Mouse (Mus musculus) heart, embryonic 16.5 days (tissue): ENCODE measurements around the gene 4930556J24Rik. TPM values are rescaled to one million over a fixed set of nuclear protein-coding genes. Genes with fewer than 3 reads are reported as not detected.
A peak's percentile ranks its signal among the peaks of the same experiment; 100 is the strongest.

Source experiments
- ATAC-seq: fragments of 200-750 bp; cut with Nextera tagmentation; replicated peaks from 2 replicates; pipeline ENCODE4 v1.8.0; 2017; ENCODE audit warnings: moderate number of reproducible peaks; ENCODE audit not compliant: insufficient read depth, low FRiP score; ENCODE audit errors: extremely low read depth
- H3K27ac ChIP-seq: fragments of 300-500 bp; sonication (generic); 2 replicates; pipeline ENCODE4 v1.5.1; 2014; ENCODE audit warnings: mild to moderate bottlenecking, low read length, control low read depth, moderate library complexity
- H3K27me3 ChIP-seq: fragments of 300-500 bp; sonication (generic); 2 replicates; pipeline ENCODE4 v1.6.1; 2014; ENCODE audit warnings: low read length, mixed read lengths; ENCODE audit not compliant: control insufficient read depth, insufficient read depth
- H3K36me3 ChIP-seq: fragments of 300-500 bp; sonication (generic); 2 replicates; pipeline ENCODE4 v1.6.1; 2014; ENCODE audit not compliant: control insufficient read depth, insufficient read depth
- H3K4me1 ChIP-seq: fragments of 300-500 bp; sonication (generic); 2 replicates; pipeline ENCODE4 v1.6.1; 2014; ENCODE audit warnings: low read length, mixed read lengths; ENCODE audit not compliant: control insufficient read depth, insufficient read depth
- H3K4me2 ChIP-seq: fragments of 300-500 bp; sonication (generic); 2 replicates; pipeline ENCODE4 v1.6.1; 2014; ENCODE audit warnings: low read depth, mild to moderate bottlenecking, control low read depth, low read length
- H3K4me3 ChIP-seq: fragments of 300-500 bp; sonication (generic); 2 replicates; pipeline ENCODE4 v1.5.1; 2014; ENCODE audit warnings: mild to moderate bottlenecking, control low read depth, low read length
- H3K9ac ChIP-seq: fragments of 300-500 bp; sonication (generic); 2 replicates; pipeline ENCODE4 v1.6.1; 2014; ENCODE audit warnings: low read length, control low read depth
- H3K9me3 ChIP-seq: fragments of 300-500 bp; sonication (generic); replicated peaks from 2 replicates; pipeline ENCODE4 v1.6.1; 2016; ENCODE audit warnings: low read length; ENCODE audit not compliant: control insufficient read depth
- WGBS: fragments of 180-500 bp; shearing (Covaris S2); extraction: QIAGEN DNeasy Blood & Tissue Kit; methylation state at CpG from one replicate; pipeline ENCODE4 v1.1.7; 2014; 5-methylcytosine and 5-hydroxymethylcytosine counted together
- polyA plus RNA-seq: library from polyadenylated mRNA; unstranded; fragments of >200 nt; fragmentation: Nextera tagmentation; extraction: Ambion mirVana; gene quantifications from 2 replicates; pipeline ENCODE4 v1.2.1, GENCODE M21; 2015

4930556J24Rik gene
- polyA plus RNA-seq, 1 experiment from 2014 or later: 0.12 TPM

DNA sequence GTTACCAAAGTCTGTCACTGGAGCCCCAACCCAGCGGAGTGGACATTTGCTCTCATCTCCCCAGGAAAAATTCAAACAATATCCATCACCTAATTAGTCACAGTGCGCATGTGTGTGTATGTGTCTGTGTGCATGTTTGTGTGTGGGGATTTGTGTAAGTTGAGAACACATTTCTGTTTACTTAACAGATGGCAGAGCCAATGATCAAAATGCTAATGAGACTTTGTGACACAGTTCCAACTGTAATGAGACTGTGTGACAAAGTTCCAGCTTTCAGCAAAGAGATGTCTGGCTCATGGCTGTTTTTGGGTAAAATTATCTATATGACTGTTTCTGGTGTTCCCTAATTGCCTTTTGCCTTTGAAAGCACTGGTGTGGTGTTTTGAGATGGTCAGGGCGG lies 40.3 kb downstream of the 4930556J24Rik start:
- H3K36me3 ChIP-seq: no peaks in the 10 kb centered on the region
- no peaks in the 10 kb centered on the region for H3K9me3 ChIP-seq
- no peak overlapping the region for H3K4me2 ChIP-seq
- no peak overlapping the region for H3K9ac ChIP-seq
- no peak overlapping the region for H3K4me3 ChIP-seq
- WGBS: 86% methylated on average over 3 of the region's 3 CpGs
- no peak for ATAC-seq
- no peak overlapping the region for H3K27ac ChIP-seq
- H3K27me3 ChIP-seq: 0 out of 2 replicates have a peak, but pooled peaks cover 2% of the 10 kb centered on the region
- peaks cover 4% of the 10 kb centered on the region for H3K4me1 ChIP-seq

DNA sequence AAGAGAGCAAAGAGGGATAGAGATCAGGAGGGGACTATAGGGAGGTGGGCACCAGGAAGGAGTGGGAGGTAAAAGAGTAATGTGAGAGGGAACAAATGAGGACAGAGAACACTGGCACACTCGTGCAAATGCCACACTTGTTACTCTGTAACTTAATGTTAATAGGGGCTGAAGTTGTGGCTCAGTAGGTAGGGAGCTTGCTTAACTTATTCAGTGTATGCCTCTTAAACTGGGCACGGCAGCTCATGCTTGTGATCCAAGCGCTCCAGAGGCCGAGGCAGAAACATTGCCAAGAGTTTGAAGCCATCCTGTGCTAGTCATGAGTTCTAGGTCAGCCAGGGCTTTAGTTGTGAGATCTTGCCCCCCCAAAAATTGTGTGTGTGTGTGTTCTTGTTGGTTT lies 41.4 kb downstream of the 4930556J24Rik start:
- Histone ChIP-seq H3K9ac (no peak overlapping the region), H3K4me3 (no peak overlapping the region), H3K27me3 (0 out of 2 replicates have a peak, but pooled peaks cover 2% of the 10 kb centered on the region), H3K9me3 (no peaks in the 10 kb centered on the region), H3K4me1 (peaks cover 9% of the 10 kb centered on the region), H3K4me2 (no peak overlapping the region), H3K27ac (no peak overlapping the region), H3K36me3 (no peaks in the 10 kb centered on the region)
- WGBS: 69% methylated on average over 4 of the region's 4 CpGs
- ATAC-seq: no peak

DNA sequence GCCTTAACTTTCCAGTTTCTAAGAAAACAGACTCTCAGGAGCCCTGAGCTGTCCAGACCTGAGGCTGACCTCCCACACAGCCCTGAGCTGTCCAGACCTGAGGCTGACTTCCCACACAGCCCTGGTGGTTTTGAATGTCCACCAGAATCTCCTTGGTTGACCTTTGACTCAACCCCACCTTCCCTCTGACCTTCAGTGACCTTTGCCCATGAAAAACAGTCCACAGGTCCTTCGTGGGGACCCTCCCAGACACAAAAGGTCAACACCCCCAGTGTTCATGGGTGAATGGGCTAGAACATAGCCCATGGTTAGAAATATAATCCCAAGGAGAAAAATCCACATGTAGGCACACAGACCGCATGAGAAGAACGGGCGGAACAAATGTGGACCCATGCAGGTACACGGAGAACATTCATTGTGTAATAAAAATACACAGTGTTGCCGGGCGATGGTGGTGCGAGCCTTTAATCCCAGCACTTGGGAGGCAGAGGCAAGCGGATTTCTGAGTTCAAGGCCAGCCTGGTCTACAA lies 42.8 kb downstream of the 4930556J24Rik start:
- Histone ChIP-seq H3K27me3 (0 out of 2 replicates have a peak, but pooled peaks cover 2% of the 10 kb centered on the region), H3K27ac (no peak overlapping the region), H3K36me3 (no peaks in the 10 kb centered on the region), H3K4me2 (no peak overlapping the region), H3K4me1 (peaks cover 9% of the 10 kb centered on the region), H3K9me3 (no peaks in the 10 kb centered on the region), H3K4me3 (no peak overlapping the region), H3K9ac (no peak overlapping the region)
- no peak for ATAC-seq
- 90% methylated on average over 9 of the region's 9 CpGs for WGBS

DNA sequence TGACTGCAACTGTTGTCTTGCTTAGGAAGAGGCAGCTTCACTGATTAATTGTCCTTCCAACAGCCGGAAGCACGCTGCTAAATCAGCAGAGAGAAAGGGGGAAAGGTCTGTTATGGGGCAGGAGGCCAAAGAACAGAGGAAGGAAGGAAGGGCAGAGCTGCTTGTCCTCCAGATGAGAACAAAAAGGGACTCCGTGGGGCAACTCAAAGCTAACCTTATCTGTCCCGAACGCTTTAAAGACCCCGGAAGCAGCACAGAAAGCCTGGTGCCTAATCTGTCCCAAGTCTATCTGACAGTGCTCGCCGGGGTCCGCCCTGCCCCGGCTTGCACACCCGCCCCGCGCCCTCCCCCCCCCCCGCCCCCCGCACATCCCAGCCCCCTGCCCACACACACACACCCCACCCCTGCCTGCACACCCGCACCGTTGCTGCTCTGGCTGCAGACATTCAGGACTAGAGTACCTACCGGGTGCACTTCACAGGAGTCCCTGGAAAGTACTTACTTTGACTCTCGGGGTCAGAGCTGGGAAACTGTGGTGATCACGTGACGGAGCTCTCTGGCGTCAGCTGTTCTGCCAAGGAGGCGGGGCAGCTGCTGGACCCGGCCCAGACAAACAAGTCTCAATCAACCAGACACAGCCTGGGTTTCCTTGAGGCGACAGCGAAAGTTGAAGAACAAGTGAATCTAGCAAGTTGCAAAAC lies 44.9 kb downstream of the 4930556J24Rik start, which contains the start of gene Tcn2:
Gene Tcn2, minus strand, starts transcription at position 649 of the 701 bp plus-strand sequence.
- Histone ChIP-seq H3K4me3 (peak within 1 kb of the TSS; percentile 66), H3K27me3 (no peaks in the 10 kb centered on the region), H3K9me3 (no peaks in the 10 kb centered on the region), H3K36me3 (peaks cover 3% of the 10 kb centered on the region; the same call in 1 of the 2 replicates), H3K27ac (peak within 1 kb of the TSS; percentile 69), H3K9ac (peak within 1 kb of the TSS; percentile 74), H3K4me1 (peaks cover 9% of the 10 kb centered on the region), H3K4me2 (peak within 1 kb of the TSS; percentile 81)
- peak; percentile 89 for ATAC-seq
- under 1% methylated on average over 22 of the region's 26 CpGs for WGBS

DNA sequence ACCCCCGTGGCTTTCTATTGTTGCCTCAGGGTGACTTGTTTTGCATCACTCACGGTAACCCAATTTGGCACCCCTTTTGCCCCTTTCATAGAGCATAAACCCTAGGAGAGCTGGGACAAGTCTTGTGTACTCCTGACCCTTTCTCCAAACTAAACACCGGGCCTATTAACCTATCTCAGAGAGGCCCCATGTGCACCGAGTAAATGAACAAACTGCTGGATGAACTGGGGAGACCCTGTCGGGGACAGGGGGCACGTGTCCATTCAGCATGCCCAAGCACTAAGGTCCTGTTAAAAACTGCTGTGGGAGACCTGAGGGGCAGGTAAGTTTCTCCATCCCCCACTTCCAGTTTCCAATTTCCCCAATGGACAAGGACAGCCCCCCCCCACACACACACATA lies 45.6 kb downstream of the 4930556J24Rik start:
- Histone ChIP-seq H3K27me3 (no peaks in the 10 kb centered on the region), H3K27ac (no peak overlapping the region), H3K9me3 (no peaks in the 10 kb centered on the region), H3K36me3 (peaks cover 3% of the 10 kb centered on the region; the same call in 1 of the 2 replicates), H3K4me2 (peak overlapping the region; percentile 81), H3K4me3 (peak overlapping the region; percentile 66), H3K9ac (peak overlapping the region; percentile 74), H3K4me1 (peaks cover 9% of the 10 kb centered on the region)
- ATAC-seq: no peak
- 51% methylated on average over 6 of the region's 6 CpGs for WGBS

DNA sequence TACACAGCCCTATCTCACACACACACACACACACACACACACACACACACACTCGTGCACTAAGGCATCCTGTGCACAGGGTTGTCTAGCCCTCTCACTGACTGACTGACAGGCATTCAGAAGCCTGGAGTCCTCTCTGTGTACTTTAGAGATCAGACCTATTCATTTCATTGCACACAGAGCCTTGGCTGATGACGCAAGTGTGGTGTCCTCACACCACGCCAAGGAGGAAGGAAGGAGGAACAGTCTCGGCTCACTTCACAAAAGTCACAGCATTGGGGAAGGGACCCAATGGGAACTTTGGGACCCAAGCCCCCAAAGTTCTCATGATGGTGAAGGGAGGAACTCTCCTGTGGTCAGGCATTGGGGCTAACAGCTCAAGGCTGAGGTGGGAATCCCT lies 46.6 kb downstream of the 4930556J24Rik start:
- Histone ChIP-seq H3K27ac (no peak overlapping the region), H3K9me3 (no peaks in the 10 kb centered on the region), H3K4me1 (peaks cover 9% of the 10 kb centered on the region), H3K27me3 (no peaks in the 10 kb centered on the region), H3K4me3 (no peak overlapping the region), H3K9ac (no peak overlapping the region), H3K4me2 (no peak overlapping the region), H3K36me3 (peaks cover 3% of the 10 kb centered on the region; the same call in 1 of the 2 replicates)
- WGBS: 58% methylated on average over 4 of the region's 4 CpGs
- ATAC-seq: no peak

DNA sequence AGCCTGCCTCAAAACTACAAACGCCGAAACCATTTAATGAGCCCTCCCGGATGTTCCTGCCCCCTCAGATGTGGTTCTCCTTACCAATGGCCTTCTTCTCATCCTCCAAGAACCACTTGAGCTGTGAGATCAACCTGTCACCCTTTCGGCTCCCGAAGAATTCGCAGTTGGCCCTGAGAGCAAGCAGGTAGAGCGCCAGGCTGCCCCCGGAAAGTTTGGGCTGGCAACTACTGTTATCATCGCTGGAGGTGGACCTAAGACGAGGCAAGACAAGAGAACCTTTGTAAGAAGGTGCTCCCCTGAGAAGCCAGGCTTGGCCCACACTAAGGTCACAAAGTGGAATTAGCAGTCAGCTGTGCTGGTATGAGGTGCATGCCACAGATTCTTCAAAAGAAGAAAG lies 50.7 kb downstream of the 4930556J24Rik start:
- H3K9ac ChIP-seq: no peak overlapping the region
- H3K4me1 ChIP-seq: peaks cover 2% of the 10 kb centered on the region
- no peak overlapping the region for H3K4me3 ChIP-seq
- peaks cover 21% of the 10 kb centered on the region for H3K36me3 ChIP-seq
- H3K27ac ChIP-seq: no peak overlapping the region
- no peaks in the 10 kb centered on the region for H3K9me3 ChIP-seq
- 87% methylated on average over 10 of the region's 10 CpGs for WGBS
- no peak overlapping the region for H3K4me2 ChIP-seq
- H3K27me3 ChIP-seq: no peaks in the 10 kb centered on the region
- ATAC-seq: no peak

DNA sequence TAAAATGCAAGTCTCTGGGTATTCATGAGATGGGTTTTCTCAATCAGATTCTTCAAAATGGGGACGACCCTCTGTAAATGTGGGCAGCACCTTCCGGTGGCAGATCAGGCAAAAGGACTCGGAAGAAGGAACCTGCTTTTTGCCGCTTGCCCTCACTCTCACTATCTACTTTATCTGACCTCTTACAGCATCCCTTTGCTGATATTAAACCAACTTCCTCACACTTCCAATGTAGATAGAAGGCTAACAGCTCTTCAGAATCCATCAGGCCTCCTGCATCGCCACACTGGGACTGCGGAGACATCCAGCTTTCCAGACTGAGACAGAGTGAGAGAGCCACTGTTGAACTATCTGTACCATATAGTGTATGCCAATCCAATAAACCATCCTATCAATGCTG lies 53.8 kb downstream of the 4930556J24Rik start:
- no peak overlapping the region for H3K27ac ChIP-seq
- ATAC-seq: no peak
- H3K4me2 ChIP-seq: no peak overlapping the region
- no peak overlapping the region for H3K9ac ChIP-seq
- no peak overlapping the region for H3K4me3 ChIP-seq
- H3K36me3 ChIP-seq: peaks cover 26% of the 10 kb centered on the region
- H3K27me3 ChIP-seq: no peaks in the 10 kb centered on the region
- H3K9me3 ChIP-seq: no peaks in the 10 kb centered on the region
- no peaks in the 10 kb centered on the region for H3K4me1 ChIP-seq
- WGBS: 95% methylated on average over 6 of the region's 6 CpGs

DNA sequence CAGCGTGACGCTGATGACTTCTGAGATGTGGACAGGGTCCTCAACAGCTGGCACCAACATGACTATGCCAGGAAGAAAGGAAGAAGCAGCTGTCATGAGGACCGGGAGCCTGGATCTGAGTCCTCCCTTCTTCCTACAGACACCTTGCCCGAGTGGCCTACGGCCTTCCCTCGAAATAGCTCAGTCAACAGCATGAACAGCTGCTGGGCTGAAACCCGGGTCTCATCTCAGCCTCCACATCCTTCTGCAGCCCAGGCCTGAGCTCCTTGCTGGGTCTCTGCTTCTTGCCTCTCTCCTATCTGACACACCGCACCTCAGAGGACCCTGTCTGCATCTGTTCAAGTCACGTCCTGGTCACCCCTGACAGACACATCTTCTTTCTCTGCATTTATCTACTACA lies 54.5 kb downstream of the 4930556J24Rik start:
- no peaks in the 10 kb centered on the region for H3K9me3 ChIP-seq
- H3K4me3 ChIP-seq: no peak overlapping the region
- no peak overlapping the region for H3K27ac ChIP-seq
- no peak overlapping the region for H3K4me2 ChIP-seq
- WGBS: 88% methylated on average over 9 of the region's 9 CpGs
- H3K4me1 ChIP-seq: no peaks in the 10 kb centered on the region
- H3K27me3 ChIP-seq: no peaks in the 10 kb centered on the region
- no peak for ATAC-seq
- H3K36me3 ChIP-seq: peaks cover 22% of the 10 kb centered on the region
- H3K9ac ChIP-seq: no peak overlapping the region
